Mouse (Mus musculus): ENCODE results near the gene Hdhd5.

GRCm38 (mm10) chr6:120485038-120485437, 46.1 kb downstream of the Hdhd5 start:
- TF ChIP-seq CTCF (IDR thresholded peaks at IDR 0.05; ENCODE audit: low read depth) (no peak), EP300 (IDR thresholded peaks at IDR 0.05; ENCODE audit: low read depth) (peak; percentile 27; the same call in 1 of the 2 replicates)
